Mouse (Mus musculus) adrenal gland, adult 2 months (tissue): ENCODE data around the gene Taf1c. TPM values are rescaled to one million over a fixed set of nuclear protein-coding genes. Genes with fewer than 3 reads are reported as not detected.

Experiments used
- DNase-seq: peaks from one replicate; pipeline ENCODE4 v3.0.0; 2021
- polyA plus RNA-seq: library from polyadenylated mRNA; depleted of rRNA; stranded (reverse); fragments of >200 nt; gene quantifications from 2 replicates; pipeline ENCODE4 v1.2.3, GENCODE M21; 2012; rRNA removed
- total RNA-seq, 2 experiments: library from RNA; stranded (reverse); gene quantifications; 2 replicates each; pipeline ENCODE4 v1.2.3; 2021

The Taf1c gene
- total and polyA plus RNA-seq, 3 experiments: 10.7 to 46.2 (median 12.5) TPM

DNA sequence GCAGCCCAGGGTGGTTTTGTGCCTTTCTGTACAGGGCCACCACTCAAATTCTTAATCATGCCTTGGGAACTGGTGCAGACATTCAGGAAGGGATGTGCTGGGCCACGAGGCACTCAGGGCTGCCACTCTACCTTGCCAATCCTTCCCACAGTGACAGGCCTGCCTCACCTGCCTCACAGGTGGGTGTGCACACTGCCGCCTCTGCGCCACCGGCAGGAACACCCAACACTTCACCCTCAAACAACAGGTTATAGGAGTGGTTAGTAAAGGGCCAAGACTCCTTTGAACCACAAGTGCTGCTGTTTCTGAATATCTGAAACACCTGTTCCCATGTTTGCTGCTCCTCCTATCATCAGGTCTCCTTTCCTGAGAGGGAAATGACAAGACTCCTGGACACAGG, 32.6 kb downstream of the Taf1c start:
- no peak for DNase-seq

DNA sequence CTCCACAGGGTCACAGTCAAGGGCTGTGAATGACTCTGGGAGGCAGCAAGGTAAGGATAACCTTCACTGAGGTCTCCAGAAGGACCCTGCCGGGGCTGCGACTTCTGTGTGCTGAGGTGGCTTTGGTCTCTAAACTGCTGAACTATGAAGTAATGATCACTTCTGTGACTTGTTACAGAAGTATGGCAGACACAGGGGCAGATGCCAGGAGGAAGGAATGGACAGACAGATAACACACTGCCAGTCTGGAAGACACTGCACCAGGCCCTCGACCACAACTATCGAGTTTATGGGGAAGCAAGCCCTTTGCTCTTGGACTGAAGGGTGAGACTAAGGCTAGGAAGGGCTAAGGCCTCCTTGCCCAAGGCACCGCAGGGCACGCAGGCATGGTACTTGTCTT, 33.9 kb downstream of the Taf1c start:
- DNase-seq: no peak

DNA sequence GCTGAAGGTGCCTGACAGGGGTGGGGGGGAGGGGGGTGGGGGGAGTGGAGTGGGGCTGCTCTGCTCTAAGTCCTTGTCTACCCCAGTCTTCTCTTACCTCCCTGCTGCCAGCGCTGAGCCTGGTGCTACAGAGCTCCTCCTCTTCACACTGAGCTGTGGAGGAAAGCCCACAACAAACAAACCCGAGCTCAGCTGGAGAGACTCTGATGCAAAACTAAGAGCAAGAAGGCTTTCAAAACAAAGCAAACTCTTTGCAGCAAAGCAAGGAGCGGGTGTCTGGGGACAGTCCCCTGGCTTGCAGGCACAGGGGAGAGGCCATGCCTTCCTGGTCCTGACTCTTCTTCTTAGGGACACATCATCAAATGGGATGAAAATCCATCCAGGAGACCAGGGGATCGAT, 35.1 kb downstream of the Taf1c start:
- DNase-seq: no peak

DNA sequence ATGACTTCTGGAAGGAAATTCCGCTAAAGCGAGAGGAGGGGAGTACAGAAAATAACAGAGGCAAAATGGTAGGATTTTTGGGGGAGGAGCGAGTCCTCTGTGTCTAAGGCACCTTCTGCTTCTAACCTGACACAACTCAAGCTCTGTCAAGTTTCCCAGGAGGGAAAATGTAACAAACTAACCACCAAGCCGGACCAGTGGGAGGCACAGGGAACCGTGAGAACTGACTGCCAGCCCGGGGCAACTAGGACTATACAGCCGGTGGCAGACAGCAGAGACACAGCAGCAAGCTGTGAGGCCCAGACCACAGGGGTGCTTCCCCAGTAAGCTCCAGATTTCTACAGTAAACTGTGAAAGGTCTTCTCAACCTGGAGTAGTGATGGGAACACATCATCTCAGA, 36.1 kb downstream of the Taf1c start:
- no peak for DNase-seq

DNA sequence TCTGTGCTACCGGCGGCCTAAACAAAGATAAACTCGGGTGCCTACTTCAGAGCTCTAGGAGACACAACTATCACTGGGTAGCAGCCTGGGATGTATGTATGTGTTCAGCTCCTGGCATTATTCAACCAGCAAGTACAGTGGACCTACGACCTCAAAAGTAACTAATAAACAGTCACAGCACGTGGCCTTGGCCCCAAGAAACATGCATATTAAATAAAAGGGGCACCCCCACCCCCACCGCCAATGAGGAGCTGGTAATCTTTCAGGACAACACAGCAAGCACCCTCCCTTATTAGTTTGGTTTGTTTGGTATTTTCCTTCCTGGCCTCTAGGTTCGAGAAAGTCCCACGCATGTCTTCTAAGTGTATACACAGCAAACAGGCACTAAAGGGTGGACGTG, 36.8 kb downstream of the Taf1c start:
- DNase-seq: no peak

DNA sequence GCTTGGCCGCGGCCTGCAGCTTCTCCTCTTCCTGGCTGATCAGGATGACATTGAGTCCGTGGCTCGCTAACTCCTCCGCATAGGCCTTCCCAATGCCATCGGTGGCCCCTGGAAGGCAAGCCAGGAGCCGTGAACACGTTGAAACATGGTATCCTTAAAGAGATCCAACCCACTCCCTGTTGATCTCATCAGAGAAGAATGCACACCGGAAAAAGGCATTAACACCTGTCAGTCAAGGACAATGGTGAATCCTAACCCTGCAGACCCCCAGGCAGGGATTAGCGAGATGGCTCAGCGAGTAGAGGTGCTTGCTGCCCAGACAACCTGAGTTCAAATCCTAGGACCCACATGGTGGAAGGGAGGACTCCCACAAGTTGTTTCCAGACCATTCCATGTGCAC, 38.7 kb downstream of the Taf1c start:
- DNase-seq: no peak

DNA sequence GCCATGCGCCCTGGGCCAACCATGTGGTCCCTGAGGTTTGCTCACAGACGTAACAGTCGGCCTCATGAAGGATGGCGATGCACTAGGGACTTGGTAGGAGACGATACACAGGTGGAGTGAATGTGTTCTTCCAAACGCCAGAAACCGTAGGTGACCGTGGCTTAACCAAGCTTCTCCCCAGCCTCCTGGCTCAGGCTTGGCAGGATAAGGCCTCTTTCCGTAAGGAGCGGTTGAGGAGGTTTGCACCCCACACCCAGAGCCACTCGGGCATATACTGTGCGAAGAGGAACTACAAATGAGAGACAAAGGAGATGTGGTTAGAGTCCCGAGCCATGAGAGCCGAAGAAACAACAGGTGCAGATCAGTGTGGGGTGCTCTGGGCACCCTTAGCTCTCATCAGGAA, 41.2 kb downstream of the Taf1c start:
- no peak for DNase-seq

DNA sequence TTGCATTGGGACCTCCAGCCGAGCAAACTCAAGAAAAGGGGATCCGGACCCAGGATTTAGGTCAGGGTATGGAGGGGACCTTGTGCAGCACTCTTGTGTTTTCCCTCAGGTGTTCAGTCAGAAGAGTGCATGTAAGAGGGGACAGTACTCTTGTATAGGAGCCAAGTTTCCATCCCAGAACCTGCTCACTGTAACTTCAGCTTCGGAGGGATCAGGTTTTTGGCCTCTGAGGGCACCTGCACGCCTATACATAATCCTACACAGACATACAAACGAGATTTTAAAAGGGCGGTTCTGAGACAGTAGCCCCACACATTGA, 45.7 kb downstream of the Taf1c start:
- no peak for DNase-seq

DNA sequence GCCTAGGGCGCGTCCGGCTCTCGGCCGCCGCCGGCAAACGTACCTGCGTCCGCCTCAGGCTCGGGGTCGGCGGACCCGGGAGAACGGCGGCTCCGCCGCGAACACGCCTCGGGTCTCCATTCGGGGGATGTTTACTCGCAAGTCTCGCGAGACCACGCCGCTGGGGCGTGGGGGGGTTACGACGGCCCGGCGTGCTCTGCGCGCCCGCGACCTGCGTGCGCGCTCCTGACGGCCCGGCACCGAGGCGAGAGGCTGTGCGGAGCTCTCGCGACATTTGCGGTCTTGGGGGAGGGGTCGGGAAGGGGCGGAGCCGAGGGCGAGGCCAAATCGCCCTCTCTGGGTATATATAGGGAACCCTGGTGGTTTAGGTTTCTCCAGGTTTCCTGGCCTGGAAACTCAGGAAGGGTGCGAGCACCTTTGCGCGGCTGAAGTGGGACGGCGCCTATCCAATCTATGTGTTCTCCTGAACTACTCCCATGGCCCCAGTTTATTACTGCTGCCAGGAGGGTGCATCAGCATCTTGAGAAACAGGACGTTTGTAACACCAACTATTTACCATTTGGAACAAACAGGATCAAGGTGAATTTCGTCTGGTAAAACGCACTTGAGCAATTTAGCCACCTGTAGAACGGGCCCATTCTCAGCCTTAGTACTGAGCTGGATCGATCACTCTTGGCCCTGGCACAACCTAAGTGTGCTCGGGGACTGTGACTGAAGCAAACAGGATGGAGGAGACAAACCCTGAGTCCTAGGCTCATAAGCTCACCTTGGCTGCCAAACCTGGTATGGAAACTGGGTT, 46.2 kb downstream of the Taf1c start, which contains the start of gene Mbtps1:
Gene Mbtps1, minus strand, starts transcription at position 133 of the 799 bp plus-strand sequence.
- DNase-seq: peak; percentile 99

DNA sequence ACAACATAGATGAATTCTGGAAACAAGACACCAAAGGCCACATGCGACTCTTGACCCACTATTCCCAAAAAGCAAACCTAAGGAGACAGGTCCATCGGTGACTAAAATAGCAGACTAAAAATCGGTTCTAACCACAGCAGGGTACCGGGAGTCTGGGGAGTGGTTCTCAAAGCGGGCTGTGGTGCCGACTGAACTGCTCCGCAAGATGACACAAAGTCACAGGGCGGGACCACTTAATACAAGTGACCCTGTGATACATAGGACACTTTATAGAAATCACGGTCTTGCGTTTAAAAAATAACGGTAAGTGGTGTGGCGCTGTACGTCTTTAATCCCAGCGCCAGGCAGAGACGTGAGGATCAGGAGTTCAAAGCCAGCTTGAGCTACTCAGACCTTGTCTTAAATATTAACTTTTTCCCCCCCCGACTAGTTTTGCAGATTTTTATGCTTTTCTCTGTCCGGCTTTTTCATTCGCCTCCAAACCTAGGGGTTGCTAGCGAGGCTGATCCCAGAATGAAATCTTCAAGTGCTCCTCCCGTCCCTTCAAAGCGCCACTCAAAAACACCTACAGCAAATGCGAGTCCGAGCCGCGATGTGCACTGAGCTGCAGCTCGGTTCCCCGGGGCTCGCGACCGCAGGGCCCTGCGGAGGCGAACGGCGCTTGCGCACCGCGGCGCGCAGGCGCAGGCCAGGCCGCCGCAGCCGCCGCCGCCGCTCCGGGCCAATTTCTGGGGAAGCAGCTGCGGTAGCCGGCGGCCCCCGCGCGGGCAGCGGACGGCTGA, 47.0 kb downstream of the Taf1c start:
- DNase-seq: no peak

DNA sequence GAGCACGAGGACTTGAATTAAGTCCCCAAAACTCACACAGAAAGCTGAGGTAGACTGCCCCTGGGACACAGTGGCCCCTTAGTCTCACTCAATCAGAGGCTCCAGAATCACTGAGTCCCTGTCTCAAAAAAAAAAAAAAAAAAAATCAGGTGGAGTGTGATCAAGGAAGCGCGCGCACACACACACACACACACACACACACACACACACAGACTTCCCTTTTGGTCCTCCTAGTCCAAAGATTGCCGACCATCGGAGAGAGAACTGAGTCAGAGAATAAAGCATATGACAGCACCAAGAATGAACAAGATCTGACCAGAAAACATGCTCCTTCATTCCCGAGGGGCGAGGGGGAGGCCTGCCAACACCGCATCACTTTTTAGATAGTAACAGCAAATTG, 47.9 kb downstream of the Taf1c start:
- DNase-seq: no peak

DNA sequence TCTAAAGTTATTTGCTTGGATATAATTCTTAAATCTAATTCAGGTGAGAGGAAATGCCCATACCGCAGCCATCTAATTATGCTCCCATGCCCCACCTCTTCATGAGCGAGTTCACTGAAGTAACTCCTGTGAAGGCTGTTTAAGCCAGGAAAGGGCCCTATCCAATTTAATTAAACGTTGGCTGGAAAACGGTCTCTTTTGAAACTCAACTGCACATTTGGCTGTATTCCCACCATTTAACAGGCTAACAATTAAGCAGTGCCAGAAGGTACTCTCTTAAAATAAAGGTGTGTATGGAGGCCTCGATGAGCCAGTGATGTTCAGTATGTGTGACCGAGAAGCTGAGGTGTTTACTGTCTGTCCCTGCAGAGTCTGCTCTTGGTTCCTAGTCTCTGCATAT, 49.2 kb downstream of the Taf1c start:
- no peak for DNase-seq

DNA sequence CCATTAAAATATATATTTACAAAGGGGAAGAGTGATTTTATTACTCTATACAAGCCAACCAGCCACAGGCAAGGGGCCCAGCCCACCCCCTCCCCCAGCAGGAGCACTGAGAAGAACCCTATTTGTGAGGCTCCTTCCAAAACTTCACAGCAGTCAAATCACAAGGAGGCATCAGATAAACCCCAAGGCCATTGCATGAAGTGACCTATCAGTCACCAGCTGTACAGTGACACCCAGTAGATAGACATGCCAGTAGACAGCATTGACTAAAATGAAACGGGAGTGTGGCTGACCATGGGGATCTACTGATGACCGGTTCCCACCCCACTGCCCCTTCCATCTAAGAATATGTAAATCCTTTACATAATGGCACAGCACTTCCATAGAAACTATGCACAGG, 52.1 kb downstream of the Taf1c start:
- peak; percentile 33 for DNase-seq

DNA sequence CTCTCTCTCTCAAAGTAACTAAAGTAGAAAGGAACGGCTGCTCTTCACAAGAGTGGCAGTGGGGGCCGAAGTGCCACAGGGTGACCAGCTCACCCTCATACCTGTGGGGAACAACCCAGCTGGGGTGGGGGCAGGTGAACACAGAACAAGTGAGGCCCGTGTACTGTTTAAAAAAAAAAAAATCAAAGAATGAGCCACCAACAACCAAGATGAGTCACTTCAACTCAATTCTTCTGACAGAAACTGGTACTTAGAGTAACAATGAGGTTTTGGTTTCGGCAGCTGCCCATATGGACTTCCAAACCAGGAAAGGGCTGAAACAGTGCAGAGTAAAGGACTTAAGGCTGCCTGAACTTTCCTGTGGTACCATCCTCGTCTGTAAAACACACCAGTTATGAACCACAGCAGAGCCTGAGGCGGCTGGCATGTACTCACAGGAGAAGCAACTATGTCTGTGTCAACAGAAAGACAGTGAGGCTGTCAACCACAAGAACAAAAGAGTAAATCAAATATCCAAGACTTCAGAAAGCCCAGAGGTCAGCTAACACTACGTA, 56.4 kb downstream of the Taf1c start:
- no peak for DNase-seq

Other genes with a start within 250 kb of the Taf1c start
- gene Mlycd, start 210.3 kb downstream of the Taf1c start, total RNA-seq: 10 to 100 TPM; 41.8 to 69.4 TPM
- gene Mlycd, start 210.3 kb downstream of the Taf1c start, polyA plus RNA-seq: 110 and 118 TPM in 2 replicates
- 100 to 1,000 TPM; 123 to 166 TPM for gene Osgin1, start 171.1 kb downstream of the Taf1c start, total RNA-seq
- gene Osgin1, start 171.1 kb downstream of the Taf1c start, polyA plus RNA-seq: 266 and 274 TPM in 2 replicates
- 1 to 10 TPM; 6.5 to 8.2 TPM for gene Necab2, start 158.5 kb downstream of the Taf1c start, total RNA-seq
- 6.8 and 8.4 TPM in 2 replicates for gene Necab2, start 158.5 kb downstream of the Taf1c start, polyA plus RNA-seq
- not detected for gene Slc38a8, start 103.5 kb downstream of the Taf1c start, total RNA-seq
- gene Slc38a8, start 103.5 kb downstream of the Taf1c start, polyA plus RNA-seq: 0.11 and 0.12 TPM in 2 replicates
- 10 to 100 TPM; 82.7 to 96.5 TPM for gene Mbtps1, start 46.5 kb downstream of the Taf1c start, total RNA-seq
- gene Mbtps1, start 46.5 kb downstream of the Taf1c start, polyA plus RNA-seq: 86.7 and 89.4 TPM in 2 replicates
- gene Hsdl1, start 30.0 kb downstream of the Taf1c start, total RNA-seq: 10 to 100 TPM; 38.7 to 39.3 TPM
- 22.8 and 24.1 TPM in 2 replicates for gene Hsdl1, start 30.0 kb downstream of the Taf1c start, polyA plus RNA-seq
- gene Dnaaf1, start 30.0 kb downstream of the Taf1c start, total RNA-seq: under 1 TPM in 1 of 2 experiments, not detected in 1; 0.09 TPM
- not detected in 2 replicates for gene Dnaaf1, start 30.0 kb downstream of the Taf1c start, polyA plus RNA-seq
- gene Adad2, start 7.5 kb upstream of the Taf1c start, total RNA-seq: not detected
- not detected in 2 replicates for gene Adad2, start 7.5 kb upstream of the Taf1c start, polyA plus RNA-seq
- gene Kcng4, start 30.5 kb upstream of the Taf1c start, total RNA-seq: under 1 TPM; 0.45 to 0.66 TPM
- gene Kcng4, start 30.5 kb upstream of the Taf1c start, polyA plus RNA-seq: 1.2 and 1.6 TPM in 2 replicates
- gene Wfdc1, start 61.1 kb upstream of the Taf1c start, total RNA-seq: 10 to 100 TPM; 17.0 to 21.0 TPM
- gene Wfdc1, start 61.1 kb upstream of the Taf1c start, polyA plus RNA-seq: 41.3 and 51.7 TPM in 2 replicates
- gene Atp2c2, start 94.8 kb upstream of the Taf1c start, total RNA-seq: under 1 TPM; 0.24 to 0.46 TPM
- gene Atp2c2, start 94.8 kb upstream of the Taf1c start, polyA plus RNA-seq: not detected in 2 replicates
- gene Tldc1, start 173.2 kb upstream of the Taf1c start, total RNA-seq: 10 to 100 TPM in 1 of 2 experiments, 1 to 10 TPM in 1; 8.4 to 12.7 TPM
- 13.0 and 13.2 TPM in 2 replicates for gene Tldc1, start 173.2 kb upstream of the Taf1c start, polyA plus RNA-seq
- gene Cotl1, start 235.3 kb upstream of the Taf1c start, total RNA-seq: 10 to 100 TPM; 45.4 to 50.4 TPM
- gene Cotl1, start 235.3 kb upstream of the Taf1c start, polyA plus RNA-seq: 156 TPM in 2 replicates